Mouse (Mus musculus) small intestine, adult 2 months (tissue): ENCODE measurements around the gene Zfp553. TPM values are rescaled to one million over a fixed set of nuclear protein-coding genes. Genes with fewer than 3 reads are reported as not detected.

Experiments used
- H3K27ac ChIP-seq: fragments of 200-500 bp; 2 replicates; pipeline ENCODE4 v1.5.1; 2012; ENCODE audit warnings: low read depth, low read length, control low read depth, inconsistent platforms; ENCODE audit not compliant: insufficient read depth
- H3K27me3 ChIP-seq: fragments of 200-500 bp; 2 replicates; pipeline ENCODE4 v1.6.1; 2012; ENCODE audit warnings: mild to moderate bottlenecking, moderate library complexity, low read length, inconsistent platforms; ENCODE audit not compliant: control insufficient read depth, insufficient read depth
- H3K36me3 ChIP-seq: fragments of 200-500 bp; 2 replicates; pipeline ENCODE4 v1.6.1; 2012; ENCODE audit warnings: mild to moderate bottlenecking, low read length, control low read depth, inconsistent platforms; ENCODE audit not compliant: control insufficient read depth, insufficient read depth
- H3K4me1 ChIP-seq: fragments of 200-500 bp; 2 replicates; pipeline ENCODE4 v1.6.1; 2012; ENCODE audit warnings: low read length, inconsistent platforms, mixed read lengths; ENCODE audit not compliant: control insufficient read depth, insufficient read depth, insufficient read length
- H3K4me3 ChIP-seq: fragments of 200-500 bp; 2 replicates; pipeline ENCODE4 v1.5.1; 2012; ENCODE audit warnings: low read depth, mild to moderate bottlenecking, control low read depth, inconsistent platforms, low read length, moderate library complexity
- CTCF ChIP-seq: fragments of 200-500 bp; IDR thresholded peaks from 2 replicates; pipeline ENCODE4 v1.5.1; 2012; ENCODE audit warnings: low read depth, mild to moderate bottlenecking, control low read depth, inconsistent platforms, low read length, moderate library complexity, mixed read lengths; ENCODE audit not compliant: insufficient replicate concordance, insufficient read length; ENCODE audit errors: extremely low read depth
- POLR2A ChIP-seq: fragments of 200-500 bp; IDR thresholded peaks from 2 replicates; pipeline ENCODE4 v1.6.1; 2012; ENCODE audit warnings: low read depth, mild to moderate bottlenecking, control low read depth, inconsistent platforms, low read length, moderate library complexity
- WGBS: fragments of 180-500 bp; shearing (Covaris S2); methylation state at CpG from one replicate; pipeline ENCODE4 v1.1.7; 2018; 5-methylcytosine and 5-hydroxymethylcytosine counted together
- polyA plus RNA-seq: library from polyadenylated mRNA; depleted of rRNA; stranded (reverse); fragments of >200 nt; gene quantifications from 2 replicates; pipeline ENCODE4 v1.2.3, GENCODE M21; 2012

Gene Zfp553
- polyA plus RNA-seq, 1 experiment: 8.1 TPM

- H3K4me3 ChIP-seq: peak overlapping the region; percentile 87; the same call in 1 of the 2 replicates
- TF ChIP-seq CTCF (no peak), POLR2A (no peak)
- H3K27ac ChIP-seq: peak overlapping the region; percentile 30; the same call in 1 of the 2 replicates
- WGBS: 21% methylated on average over 11 of the region's 11 CpGs
- H3K4me1 ChIP-seq: peaks cover 13% of the 10 kb centered on the region
- H3K27me3 ChIP-seq: no peaks in the 10 kb centered on the region
- H3K36me3 ChIP-seq: peaks cover 66% of the 10 kb centered on the region
These were observed 36.4 kb upstream of the Zfp553 start for GRCm38 (mm10) chr7:127196484-127196883.

DNA sequence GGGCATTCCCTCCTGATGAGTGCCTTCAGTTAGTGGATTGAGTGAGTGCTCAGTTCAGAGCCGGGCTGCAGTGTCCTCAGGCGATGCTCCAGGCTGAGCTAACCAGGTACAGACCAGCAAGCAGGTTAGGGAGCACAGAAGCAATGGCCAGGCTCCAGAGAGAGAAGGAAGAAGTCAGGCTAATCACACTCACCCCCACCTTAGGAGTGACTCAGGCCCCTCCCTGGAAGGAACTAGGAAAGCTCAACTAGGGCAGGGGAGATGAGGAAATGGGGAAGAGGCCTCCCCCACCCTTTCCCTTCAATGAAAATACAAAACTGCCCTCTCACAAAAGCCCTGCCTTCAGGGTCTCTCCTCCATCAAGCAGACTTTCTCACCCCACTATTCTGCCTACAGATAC is 26.3 kb upstream of the Zfp553 start:
- Histone ChIP-seq H3K27me3 (no peaks in the 10 kb centered on the region), H3K27ac (no peak overlapping the region), H3K4me1 (peaks cover 2% of the 10 kb centered on the region), H3K4me3 (peak overlapping the region; percentile 73), H3K36me3 (peaks cover 17% of the 10 kb centered on the region)
- no peak for TF ChIP-seq CTCF
- no peak for TF ChIP-seq POLR2A
- WGBS: 28% methylated on average over 2 of the region's 2 CpGs

DNA sequence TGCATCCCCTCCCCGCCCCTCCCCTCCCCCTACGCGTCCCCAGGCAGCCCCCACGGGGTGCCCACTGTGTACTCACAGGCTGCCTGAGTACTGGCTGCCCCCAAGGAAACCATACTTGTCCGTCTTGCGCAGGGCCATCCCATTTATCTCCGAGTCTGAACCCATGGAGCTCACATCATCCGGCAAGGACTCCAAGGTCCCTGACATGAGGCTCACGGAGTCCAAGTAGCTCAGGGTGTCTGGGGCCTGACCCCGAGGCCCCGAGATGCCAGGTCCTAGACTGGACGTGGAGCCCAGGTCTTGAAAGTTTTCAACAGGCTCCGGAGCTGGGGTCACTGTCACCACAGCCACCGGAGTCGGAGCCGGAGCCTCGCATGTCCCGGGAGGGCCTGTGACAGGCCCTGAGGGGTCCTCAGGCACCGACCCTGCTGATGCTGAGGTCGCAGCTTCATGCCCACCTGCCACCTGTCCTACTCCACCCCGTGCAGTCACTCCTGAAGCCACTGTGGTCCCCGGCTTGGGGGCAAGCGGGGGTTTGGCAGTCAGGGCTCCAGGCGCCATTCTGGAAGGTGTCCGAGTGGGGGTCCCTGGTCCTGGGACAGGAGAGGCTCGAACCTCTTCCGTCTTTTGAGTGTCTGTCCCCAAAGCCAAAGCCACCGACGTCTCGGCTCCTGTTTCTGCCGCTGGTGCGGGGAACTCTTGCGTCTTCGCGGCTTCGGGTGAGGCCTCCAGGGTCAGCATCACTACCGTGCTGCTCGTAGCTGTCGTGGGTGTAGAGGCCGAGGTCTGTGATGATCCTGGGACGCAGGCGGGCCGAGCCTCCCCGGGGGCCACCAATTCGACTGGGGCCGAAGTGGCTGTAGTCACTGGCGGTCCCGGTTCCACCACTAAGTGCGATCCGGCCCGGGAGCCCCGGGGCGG is 25.2 kb upstream of the Zfp553 start:
- Histone ChIP-seq H3K27me3 (no peaks in the 10 kb centered on the region), H3K4me1 (peaks cover 2% of the 10 kb centered on the region), H3K4me3 (peak overlapping the region; percentile 73), H3K27ac (peak overlapping the region; percentile 50), H3K36me3 (peaks cover 13% of the 10 kb centered on the region)
- TF ChIP-seq POLR2A (no peak), CTCF (no peak)
- 1% methylated on average over 53 of the region's 53 CpGs for WGBS

DNA sequence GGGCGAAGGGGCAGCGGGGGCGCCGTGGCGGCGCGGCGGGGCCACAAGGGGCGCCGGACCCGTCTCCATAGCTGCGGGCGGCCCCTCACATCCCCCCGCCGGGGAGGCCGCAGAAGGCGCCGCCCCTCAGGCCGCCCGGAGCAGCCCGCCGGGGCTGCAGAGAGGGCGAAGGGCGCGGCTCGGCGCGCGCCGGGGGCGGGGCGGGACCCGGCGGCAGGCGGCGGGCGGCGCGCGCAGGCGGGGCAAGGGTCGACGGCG is 24.6 kb upstream of the Zfp553 start, which contains the start of gene Tbc1d10b:
Tbc1d10b (minus strand) TSS at position 174 of the 258 bp plus-strand sequence.
- TF ChIP-seq CTCF (no peak), POLR2A (no peak)
- H3K36me3 ChIP-seq: peaks cover 7% of the 10 kb centered on the region
- H3K4me3 ChIP-seq: peak within 1 kb of the TSS; percentile 73
- peaks cover 2% of the 10 kb centered on the region for H3K4me1 ChIP-seq
- no peaks in the 10 kb centered on the region for H3K27me3 ChIP-seq
- H3K27ac ChIP-seq: peak within 1 kb of the TSS; percentile 55
- WGBS: 1% methylated on average over 39 of the region's 44 CpGs

DNA sequence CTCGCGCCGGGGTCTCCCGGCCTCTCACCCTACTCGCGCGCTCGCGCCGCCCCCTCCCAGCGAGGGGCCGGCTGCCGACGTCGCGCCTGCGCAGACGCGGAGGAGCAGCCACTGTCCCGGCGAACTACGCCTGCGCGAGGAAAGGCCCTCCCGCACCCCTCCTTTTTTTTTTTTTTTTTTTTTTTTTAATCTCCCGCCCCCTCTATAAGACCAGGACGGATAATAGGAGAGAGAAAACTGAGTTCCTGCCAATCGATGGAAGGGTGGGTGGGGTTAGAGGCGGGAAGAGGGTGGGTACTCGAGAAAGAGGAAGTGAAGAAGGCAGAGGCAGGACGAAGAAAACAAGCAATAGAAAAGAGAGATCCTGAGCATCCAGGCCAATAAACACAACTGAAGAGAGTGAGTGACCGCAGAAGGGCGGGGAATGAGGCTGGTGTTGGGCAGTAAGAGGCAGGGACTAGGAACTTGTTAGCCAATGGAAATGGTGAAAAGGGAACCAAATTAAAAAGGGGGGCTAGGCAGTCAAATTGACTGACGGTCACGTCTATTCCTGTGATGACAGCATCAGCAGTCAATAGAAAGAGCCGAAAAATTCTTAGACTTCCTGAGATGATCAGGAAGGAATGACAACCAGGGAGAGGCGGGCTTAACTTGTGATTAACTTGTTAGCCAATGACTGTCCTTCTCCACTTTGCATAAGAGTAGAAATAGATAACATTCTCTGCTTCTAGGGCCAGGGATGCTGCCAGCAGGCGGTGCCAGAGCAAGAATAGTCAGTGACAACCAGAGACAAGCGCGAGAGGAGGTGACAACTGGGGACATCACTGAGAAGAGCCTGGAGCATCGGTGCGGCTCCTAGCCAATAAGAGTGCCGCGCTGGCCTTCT is 24.1 kb upstream of the Zfp553 start, which contains the start of gene Mylpf:
Mylpf (plus strand) TSS at position 338 of the 886 bp plus-strand sequence.
- peak; percentile 66; the same call in 1 of the 2 replicates for TF ChIP-seq CTCF
- peak; percentile 63 for TF ChIP-seq POLR2A
- H3K4me3 ChIP-seq: peak within 1 kb of the TSS; percentile 73
- no peaks in the 10 kb centered on the region for H3K27me3 ChIP-seq
- H3K36me3 ChIP-seq: peaks cover 2% of the 10 kb centered on the region; the same call in 1 of the 2 replicates
- peak within 1 kb of the TSS; percentile 55 for H3K27ac ChIP-seq
- 0% methylated on average over 44 of the region's 44 CpGs for WGBS
- peaks cover 2% of the 10 kb centered on the region for H3K4me1 ChIP-seq

DNA sequence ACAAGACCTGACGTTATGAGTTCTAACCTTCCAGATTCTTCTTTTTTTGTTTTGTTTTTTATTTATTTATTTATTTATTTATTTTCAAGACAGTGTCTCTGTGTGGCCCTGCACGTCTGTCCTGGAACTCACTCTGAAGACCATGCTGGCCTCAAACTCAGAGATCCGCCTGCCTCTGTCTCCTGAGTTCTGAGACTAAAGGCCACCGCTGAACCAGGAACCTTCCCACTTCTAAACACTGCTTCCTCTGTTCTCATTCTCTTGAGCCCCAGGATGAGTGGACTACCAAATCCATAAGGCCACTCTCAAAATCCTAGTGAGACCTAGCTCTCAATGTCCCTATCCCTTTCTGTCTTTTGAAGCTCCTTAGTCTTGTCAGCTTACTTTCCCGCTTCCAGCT is 23.0 kb upstream of the Zfp553 start:
- no peaks in the 10 kb centered on the region for H3K36me3 ChIP-seq
- no peak overlapping the region for H3K27ac ChIP-seq
- H3K27me3 ChIP-seq: no peaks in the 10 kb centered on the region
- H3K4me1 ChIP-seq: peaks cover 2% of the 10 kb centered on the region
- 78% methylated on average over 5 of the region's 5 CpGs for WGBS
- TF ChIP-seq CTCF (no peak), POLR2A (no peak)
- H3K4me3 ChIP-seq: no peak overlapping the region

- WGBS: 85% methylated on average over 4 of the region's 4 CpGs
- Histone ChIP-seq H3K27ac (no peak overlapping the region), H3K27me3 (no peaks in the 10 kb centered on the region), H3K4me3 (no peak overlapping the region), H3K36me3 (no peaks in the 10 kb centered on the region), H3K4me1 (peaks cover 4% of the 10 kb centered on the region)
- TF ChIP-seq POLR2A (no peak), CTCF (no peak)
These were observed 22.6 kb upstream of the Zfp553 start for GRCm38 (mm10) chr7:127210266-127210665.
